Mouse (Mus musculus): Measurements from ENCODE around the gene Clec4g.

GRCm38 (mm10) chr8:3710312-3710711 lies 10.1 kb downstream of the Clec4g start:
- TF ChIP-seq POLR2A (IDR thresholded peaks at IDR 0.05; ENCODE audit: low read depth, low read length): no peak
- no peak for TF ChIP-seq CTCF (conservative IDR thresholded peaks at IDR 0.05 in 1 of 2, IDR thresholded peaks at IDR 0.05 in 1 of 2; ENCODE audit: low read depth in 2 of 2, low read length in 2 of 2)
- TF ChIP-seq EP300 (IDR thresholded peaks at IDR 0.05; ENCODE audit: low read length): no peak
- TF ChIP-seq NRF1 (IDR thresholded peaks at IDR 0.05; ENCODE audit: low read depth, low read length): no peak
- no peak for TF ChIP-seq BHLHE40 (IDR thresholded peaks at IDR 0.05; ENCODE audit: low read depth, low read length)
- no peak for TF ChIP-seq CHD2 (IDR thresholded peaks at IDR 0.05; ENCODE audit: low read length)

All from CH12.LX (cell line).